Mouse (Mus musculus) small intestine, adult 2 months (tissue): ENCODE results near the gene Frem2. TPM values are rescaled to one million over a fixed set of nuclear protein-coding genes. Genes with fewer than 3 reads are reported as not detected.

ENCODE experiments used
- H3K27ac ChIP-seq: fragments of 200-500 bp; 2 replicates; pipeline ENCODE4 v1.5.1; 2012; ENCODE audit warnings: low read depth, low read length, control low read depth, inconsistent platforms; ENCODE audit not compliant: insufficient read depth
- H3K27me3 ChIP-seq: fragments of 200-500 bp; 2 replicates; pipeline ENCODE4 v1.6.1; 2012; ENCODE audit warnings: mild to moderate bottlenecking, moderate library complexity, low read length, inconsistent platforms; ENCODE audit not compliant: control insufficient read depth, insufficient read depth
- H3K36me3 ChIP-seq: fragments of 200-500 bp; 2 replicates; pipeline ENCODE4 v1.6.1; 2012; ENCODE audit warnings: mild to moderate bottlenecking, low read length, control low read depth, inconsistent platforms; ENCODE audit not compliant: control insufficient read depth, insufficient read depth
- H3K4me1 ChIP-seq: fragments of 200-500 bp; 2 replicates; pipeline ENCODE4 v1.6.1; 2012; ENCODE audit warnings: low read length, inconsistent platforms, mixed read lengths; ENCODE audit not compliant: control insufficient read depth, insufficient read depth, insufficient read length
- H3K4me3 ChIP-seq: fragments of 200-500 bp; 2 replicates; pipeline ENCODE4 v1.5.1; 2012; ENCODE audit warnings: low read depth, mild to moderate bottlenecking, control low read depth, inconsistent platforms, low read length, moderate library complexity
- CTCF ChIP-seq: fragments of 200-500 bp; IDR thresholded peaks from 2 replicates; pipeline ENCODE4 v1.5.1; 2012; ENCODE audit warnings: low read depth, mild to moderate bottlenecking, control low read depth, inconsistent platforms, low read length, moderate library complexity, mixed read lengths; ENCODE audit not compliant: insufficient replicate concordance, insufficient read length; ENCODE audit errors: extremely low read depth
- POLR2A ChIP-seq: fragments of 200-500 bp; IDR thresholded peaks from 2 replicates; pipeline ENCODE4 v1.6.1; 2012; ENCODE audit warnings: low read depth, mild to moderate bottlenecking, control low read depth, inconsistent platforms, low read length, moderate library complexity
- WGBS: fragments of 180-500 bp; shearing (Covaris S2); methylation state at CpG from one replicate; pipeline ENCODE4 v1.1.7; 2018; 5-methylcytosine and 5-hydroxymethylcytosine counted together
- polyA plus RNA-seq: library from polyadenylated mRNA; depleted of rRNA; stranded (reverse); fragments of >200 nt; gene quantifications from 2 replicates; pipeline ENCODE4 v1.2.3, GENCODE M21; 2012

The Frem2 gene
- polyA plus RNA-seq, 1 experiment: 2.1 TPM

- H3K36me3 ChIP-seq: peaks cover 17% of the 10 kb centered on the region
- H3K27ac ChIP-seq: no peak overlapping the region
- TF ChIP-seq CTCF: no peak
- TF ChIP-seq POLR2A: no peak
- 83% methylated on average over 8 of the region's 8 CpGs for WGBS
- H3K27me3 ChIP-seq: no peaks in the 10 kb centered on the region
- no peaks in the 10 kb centered on the region; the same call in 1 of the 2 replicates for H3K4me1 ChIP-seq
- H3K4me3 ChIP-seq: no peak overlapping the region
These were observed 173.6 kb downstream of the Frem2 start for GRCm38 (mm10) chr3:53483414-53484059.

- WGBS: 96% methylated on average over 30 of the region's 30 CpGs
- H3K4me1 ChIP-seq: no peaks in the 10 kb centered on the region
- H3K27ac ChIP-seq: no peak overlapping the region
- TF ChIP-seq CTCF: no peak
- H3K36me3 ChIP-seq: peaks cover 56% of the 10 kb centered on the region
- no peak overlapping the region for H3K4me3 ChIP-seq
- no peaks in the 10 kb centered on the region for H3K27me3 ChIP-seq
These were observed 178.6 kb downstream of the Frem2 start for GRCm38 (mm10) chr3:53478419-53479046.

DNA sequence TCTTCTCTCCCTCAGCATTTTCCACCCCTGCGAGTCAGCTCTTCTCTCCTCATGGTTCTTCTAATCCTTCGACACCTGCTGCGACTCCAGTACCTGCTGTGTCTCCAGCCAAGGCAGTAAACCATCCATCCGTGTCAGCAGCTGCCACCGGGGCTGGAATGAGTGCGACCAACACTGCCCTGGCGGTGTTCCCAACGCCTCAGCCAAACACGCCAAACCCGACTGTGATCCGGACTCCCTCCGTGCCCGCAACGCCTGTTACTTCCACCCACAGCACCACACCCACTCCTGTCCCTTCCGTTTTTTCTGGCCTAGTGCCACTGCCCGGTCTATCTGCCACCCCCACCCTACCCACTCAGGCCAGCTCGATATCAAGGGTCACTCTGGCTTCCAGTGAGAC, 179.7 kb downstream of the Frem2 start:
- Histone ChIP-seq H3K4me3 (no peak overlapping the region), H3K36me3 (peaks cover 66% of the 10 kb centered on the region), H3K4me1 (no peaks in the 10 kb centered on the region), H3K27me3 (no peaks in the 10 kb centered on the region), H3K27ac (no peak overlapping the region)
- 82% methylated on average over 17 of the region's 17 CpGs for WGBS
- TF ChIP-seq CTCF (no peak), POLR2A (no peak)

DNA sequence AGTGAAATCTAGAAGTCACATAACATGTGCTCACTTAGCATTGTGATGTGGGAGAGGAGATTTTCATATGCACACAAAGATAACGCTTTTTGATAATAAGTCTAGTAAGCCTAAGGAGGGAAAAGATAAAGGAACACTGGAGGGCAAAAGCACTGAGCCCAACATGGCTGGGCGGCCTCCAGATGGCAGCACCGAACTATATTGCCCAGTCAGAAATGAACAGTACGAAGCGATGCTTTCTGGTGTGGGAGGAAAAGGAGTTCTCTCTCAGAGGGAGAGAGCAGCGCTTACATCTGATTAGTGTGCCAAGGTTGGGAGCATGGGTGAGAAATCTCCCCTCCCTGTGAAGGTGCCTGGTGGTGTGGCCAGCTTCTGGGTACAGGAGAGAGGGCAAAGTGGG, 181.3 kb downstream of the Frem2 start:
- 43% methylated on average over 6 of the region's 6 CpGs for WGBS

DNA sequence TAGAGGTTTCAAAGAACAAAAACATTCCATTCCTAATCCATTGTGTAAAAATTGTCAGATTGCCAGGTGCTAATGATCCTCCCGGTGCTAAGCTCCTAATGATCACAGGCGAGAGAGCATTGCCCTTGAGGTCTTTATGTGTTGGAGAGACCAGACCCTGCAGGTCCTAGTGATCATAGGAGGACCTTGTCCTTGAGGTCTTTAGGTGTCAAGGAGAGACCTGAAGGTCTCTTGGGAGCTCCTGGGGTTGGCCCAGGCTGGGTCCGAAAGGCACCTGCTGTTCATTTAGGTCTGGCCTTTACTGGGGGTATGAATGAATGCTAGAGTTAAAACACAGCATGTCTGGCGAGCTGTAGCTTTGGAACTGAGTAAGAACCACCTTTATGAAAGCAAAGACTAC, 183.0 kb downstream of the Frem2 start:
- Histone ChIP-seq H3K36me3 (peaks cover 69% of the 10 kb centered on the region), H3K4me1 (peaks cover 2% of the 10 kb centered on the region; the same call in 1 of the 2 replicates), H3K27ac (no peak overlapping the region), H3K4me3 (no peak overlapping the region), H3K27me3 (no peaks in the 10 kb centered on the region)
- WGBS: 58% methylated on average over 4 of the region's 4 CpGs
- TF ChIP-seq CTCF (no peak), POLR2A (no peak)

More for the DNA sequence above, 181.3 kb downstream of the Frem2 start:
- H3K36me3 ChIP-seq: peaks cover 78% of the 10 kb centered on the region
- H3K27ac ChIP-seq: no peak overlapping the region
- no peaks in the 10 kb centered on the region for H3K4me1 ChIP-seq
- H3K27me3 ChIP-seq: no peaks in the 10 kb centered on the region
- no peak for TF ChIP-seq POLR2A
- peak; percentile 63; the same call in 1 of the 2 replicates for TF ChIP-seq CTCF
- H3K4me3 ChIP-seq: no peak overlapping the region

DNA sequence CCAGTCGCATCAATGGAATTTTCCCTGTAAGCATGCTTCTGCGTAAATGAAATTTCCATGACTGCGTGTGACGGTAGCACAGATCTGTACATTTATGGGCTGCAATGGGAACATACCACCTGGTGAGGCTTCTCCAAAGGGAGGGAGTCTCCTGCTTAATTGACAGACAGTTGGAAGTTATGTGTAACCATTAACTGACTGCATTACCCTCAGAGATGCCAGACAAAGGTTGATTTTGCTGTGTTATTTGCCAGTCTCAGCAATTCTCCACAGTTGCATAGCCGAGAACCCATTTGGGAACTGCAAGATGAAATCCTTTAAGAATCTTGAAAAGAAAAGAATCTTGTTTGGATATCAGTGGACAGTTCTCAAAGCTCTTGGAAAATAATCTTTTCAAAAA, 185.1 kb downstream of the Frem2 start:
- no peaks in the 10 kb centered on the region for H3K27me3 ChIP-seq
- 95% methylated on average over 5 of the region's 5 CpGs for WGBS
- H3K27ac ChIP-seq: no peak overlapping the region
- peaks cover 5% of the 10 kb centered on the region; the same call in 1 of the 2 replicates for H3K4me1 ChIP-seq
- H3K36me3 ChIP-seq: peaks cover 50% of the 10 kb centered on the region
- TF ChIP-seq POLR2A: no peak
- H3K4me3 ChIP-seq: no peak overlapping the region

DNA sequence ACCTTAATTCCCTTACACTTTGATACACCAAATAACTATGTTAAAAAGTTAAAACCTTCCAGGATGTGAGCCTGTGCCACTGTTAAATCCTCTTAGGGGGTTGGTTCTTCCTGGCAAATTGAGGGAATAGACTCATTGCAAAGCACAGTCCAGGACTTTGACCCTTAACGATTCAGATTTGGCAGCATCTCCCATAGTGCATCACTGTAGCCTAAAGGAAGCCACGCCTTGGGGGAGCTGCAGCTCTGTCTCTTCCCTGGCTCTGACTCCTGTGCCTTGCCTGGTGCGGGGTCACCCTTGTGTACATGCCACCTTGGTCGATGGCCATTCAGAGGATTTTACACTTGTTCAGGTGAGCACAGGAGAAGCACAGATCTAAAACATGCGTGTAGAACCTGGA, 187.5 kb downstream of the Frem2 start:
- Histone ChIP-seq H3K27ac (no peak overlapping the region), H3K4me3 (no peak overlapping the region), H3K4me1 (peaks cover 10% of the 10 kb centered on the region; the same call in 1 of the 2 replicates), H3K27me3 (no peaks in the 10 kb centered on the region), H3K36me3 (peaks cover 34% of the 10 kb centered on the region)
- 49% methylated on average over 5 of the region's 5 CpGs for WGBS
- TF ChIP-seq POLR2A: no peak
- TF ChIP-seq CTCF: no peak
